Mouse (Mus musculus): ENCODE measurements around the gene Krtap10-4. TPM values are rescaled to one million over a fixed set of nuclear protein-coding genes. Genes with fewer than 3 reads are reported as not detected.

Gene Krtap10-4
- polyA plus RNA-seq (2012; ENCODE audit: insufficient read depth, low replicate concordance): not detected in 2 replicates

GRCm38 (mm10) chr10:77826951-77827350, at the start of gene Krtap10-4:
TSS of gene Krtap10-4 (minus strand) at chr10:77827095.
- Histone ChIP-seq H3K4me3 (replicated peaks) (no peak within 1 kb of the TSS), H3K4me1 (no peaks in the 10 kb centered on the region), H3K27me3 (replicated peaks) (peaks cover 19% of the 10 kb centered on the region), H3K9me3 (peaks cover 20% of the 10 kb centered on the region), H3K36me3 (replicated peaks; ENCODE audit: low read length) (no peaks in the 10 kb centered on the region)
- no peak for TF ChIP-seq FLI1 (IDR thresholded peaks at IDR 0.05; ENCODE audit: low read length)
- TF ChIP-seq GATA1 (IDR thresholded peaks at IDR 0.05; ENCODE audit: borderline replicate concordance, low read length): no peak

- no peak overlapping the region for H3K4me3 ChIP-seq (replicated peaks)
- TF ChIP-seq FLI1 (IDR thresholded peaks at IDR 0.05; ENCODE audit: low read length): no peak
- TF ChIP-seq GATA1 (IDR thresholded peaks at IDR 0.05; ENCODE audit: borderline replicate concordance, low read length): no peak
- peaks cover 4% of the 10 kb centered on the region for H3K4me1 ChIP-seq
- H3K9me3 ChIP-seq: peaks cover 10% of the 10 kb centered on the region
- no peaks in the 10 kb centered on the region for H3K36me3 ChIP-seq (replicated peaks; ENCODE audit: low read length)
- H3K27me3 ChIP-seq (replicated peaks): peaks cover 18% of the 10 kb centered on the region
These were observed 42.8 kb upstream of the Krtap10-4 start for GRCm38 (mm10) chr10:77869651-77870050.

- TF ChIP-seq FLI1 (IDR thresholded peaks at IDR 0.05; ENCODE audit: low read length): no peak
- no peak for TF ChIP-seq GATA1 (IDR thresholded peaks at IDR 0.05; ENCODE audit: borderline replicate concordance, low read length)
- Histone ChIP-seq H3K9me3 (peaks cover 10% of the 10 kb centered on the region), H3K36me3 (replicated peaks; ENCODE audit: low read length) (no peaks in the 10 kb centered on the region), H3K4me3 (replicated peaks) (no peak overlapping the region), H3K4me1 (peaks cover 10% of the 10 kb centered on the region), H3K27me3 (replicated peaks) (peaks cover 29% of the 10 kb centered on the region)
These were observed 40.7 kb upstream of the Krtap10-4 start for GRCm38 (mm10) chr10:77867546-77867945.

- no peaks in the 10 kb centered on the region for H3K36me3 ChIP-seq (replicated peaks; ENCODE audit: low read length)
- peaks cover 10% of the 10 kb centered on the region for H3K4me1 ChIP-seq
- peak overlapping the region; percentile 87 for H3K4me3 ChIP-seq (replicated peaks)
- H3K27me3 ChIP-seq (replicated peaks): peaks cover 39% of the 10 kb centered on the region
- no peaks in the 10 kb centered on the region for H3K9me3 ChIP-seq
- no peak for TF ChIP-seq GATA1 (IDR thresholded peaks at IDR 0.05; ENCODE audit: borderline replicate concordance, low read length)
- TF ChIP-seq FLI1 (IDR thresholded peaks at IDR 0.05; ENCODE audit: low read length): no peak
These were observed 37.9 kb upstream of the Krtap10-4 start for GRCm38 (mm10) chr10:77864762-77865143.

GRCm38 (mm10) chr10:77864067-77864761, 37.3 kb upstream of the Krtap10-4 start:
- H3K4me3 ChIP-seq (replicated peaks): peak overlapping the region; percentile 87

GRCm38 (mm10) chr10:77861675-77862074, 34.8 kb upstream of the Krtap10-4 start, which contains the start of gene Gm3285:
TSS of gene Gm3285 (plus strand) at chr10:77861975.
- H3K9me3 ChIP-seq: peaks cover 13% of the 10 kb centered on the region
- H3K4me3 ChIP-seq (replicated peaks): no peak within 1 kb of the TSS
- H3K27me3 ChIP-seq (replicated peaks): peaks cover 33% of the 10 kb centered on the region
- H3K4me1 ChIP-seq: peaks cover 10% of the 10 kb centered on the region
- H3K36me3 ChIP-seq (replicated peaks; ENCODE audit: low read length): no peaks in the 10 kb centered on the region
- TF ChIP-seq FLI1 (IDR thresholded peaks at IDR 0.05; ENCODE audit: low read length) (no peak), GATA1 (IDR thresholded peaks at IDR 0.05; ENCODE audit: borderline replicate concordance, low read length) (no peak)

More at GRCm38 (mm10) chr10:77864067-77864761, 37.3 kb upstream of the Krtap10-4 start:
- Histone ChIP-seq H3K9me3 (no peaks in the 10 kb centered on the region), H3K36me3 (replicated peaks; ENCODE audit: low read length) (no peaks in the 10 kb centered on the region), H3K4me1 (peaks cover 10% of the 10 kb centered on the region), H3K27me3 (replicated peaks) (peaks cover 36% of the 10 kb centered on the region)
- TF ChIP-seq FLI1 (IDR thresholded peaks at IDR 0.05; ENCODE audit: low read length): no peak
- no peak for TF ChIP-seq GATA1 (IDR thresholded peaks at IDR 0.05; ENCODE audit: borderline replicate concordance, low read length)

GRCm38 (mm10) chr10:77852559-77852958, 25.7 kb upstream of the Krtap10-4 start, which contains the start of gene Gm10318:
TSS of gene Gm10318 (plus strand) at chr10:77852859.
- H3K36me3 ChIP-seq (replicated peaks; ENCODE audit: low read length): no peaks in the 10 kb centered on the region
- H3K4me1 ChIP-seq: peaks cover 9% of the 10 kb centered on the region; the same call in 1 of the 2 replicates
- peaks cover 24% of the 10 kb centered on the region for H3K9me3 ChIP-seq
- peaks cover 22% of the 10 kb centered on the region for H3K27me3 ChIP-seq (replicated peaks)
- no peak for TF ChIP-seq FLI1 (IDR thresholded peaks at IDR 0.05; ENCODE audit: low read length)
- no peak for TF ChIP-seq GATA1 (IDR thresholded peaks at IDR 0.05; ENCODE audit: borderline replicate concordance, low read length)
- H3K4me3 ChIP-seq (replicated peaks): no peak within 1 kb of the TSS

- Histone ChIP-seq H3K9me3 (peaks cover 47% of the 10 kb centered on the region), H3K27me3 (replicated peaks) (peaks cover 22% of the 10 kb centered on the region)
- TF ChIP-seq FLI1 (IDR thresholded peaks at IDR 0.05; ENCODE audit: low read length) (no peak), GATA1 (IDR thresholded peaks at IDR 0.05; ENCODE audit: borderline replicate concordance, low read length) (no peak)
These were observed 20.6 kb upstream of the Krtap10-4 start for GRCm38 (mm10) chr10:77847538-77847937.

GRCm38 (mm10) chr10:77846961-77847360, 20.1 kb upstream of the Krtap10-4 start:
- Histone ChIP-seq H3K9me3 (peaks cover 53% of the 10 kb centered on the region), H3K27me3 (replicated peaks) (peaks cover 17% of the 10 kb centered on the region), H3K36me3 (replicated peaks; ENCODE audit: low read length) (no peaks in the 10 kb centered on the region), H3K4me1 (peaks cover 15% of the 10 kb centered on the region; the same call in 1 of the 2 replicates), H3K4me3 (replicated peaks) (peak overlapping the region; percentile 51)
- TF ChIP-seq FLI1 (IDR thresholded peaks at IDR 0.05; ENCODE audit: low read length) (no peak), GATA1 (IDR thresholded peaks at IDR 0.05; ENCODE audit: borderline replicate concordance, low read length) (no peak)

More at GRCm38 (mm10) chr10:77847538-77847937, 20.6 kb upstream of the Krtap10-4 start:
- Histone ChIP-seq H3K36me3 (replicated peaks; ENCODE audit: low read length) (no peaks in the 10 kb centered on the region), H3K4me1 (peaks cover 15% of the 10 kb centered on the region; the same call in 1 of the 2 replicates), H3K4me3 (replicated peaks) (no peak overlapping the region)

GRCm38 (mm10) chr10:77846503-77846902, 19.6 kb upstream of the Krtap10-4 start, which contains the start of gene Gm36176:
TSS of gene Gm36176 (plus strand) at chr10:77846803.
- peaks cover 15% of the 10 kb centered on the region; the same call in 1 of the 2 replicates for H3K4me1 ChIP-seq
- TF ChIP-seq FLI1 (IDR thresholded peaks at IDR 0.05; ENCODE audit: low read length) (no peak), GATA1 (IDR thresholded peaks at IDR 0.05; ENCODE audit: borderline replicate concordance, low read length) (no peak)
- H3K4me3 ChIP-seq (replicated peaks): peak within 1 kb of the TSS; percentile 51
- H3K36me3 ChIP-seq (replicated peaks; ENCODE audit: low read length): no peaks in the 10 kb centered on the region
- peaks cover 58% of the 10 kb centered on the region for H3K9me3 ChIP-seq
- peaks cover 17% of the 10 kb centered on the region for H3K27me3 ChIP-seq (replicated peaks)

All from megakaryocyte, embryonic 14.5 days (primary cell).